Mouse (Mus musculus) cerebellum, adult 2 months (tissue): ENCODE data around the gene Pde3a.

Experiments
- CTCF ChIP-seq: fragments of 200-500 bp; IDR thresholded peaks from 2 replicates; pipeline ENCODE4 v1.5.1; 2011; ENCODE audit warnings: low read depth, mild to moderate bottlenecking, control low read depth, low read length, moderate library complexity, borderline replicate concordance; ENCODE audit not compliant: insufficient read depth
- POLR2A ChIP-seq: fragments of 200-500 bp; IDR thresholded peaks from 2 replicates; pipeline ENCODE4 v1.6.1; 2011; ENCODE audit warnings: low read length, control low read depth, borderline replicate concordance; ENCODE audit not compliant: insufficient read depth

DNA sequence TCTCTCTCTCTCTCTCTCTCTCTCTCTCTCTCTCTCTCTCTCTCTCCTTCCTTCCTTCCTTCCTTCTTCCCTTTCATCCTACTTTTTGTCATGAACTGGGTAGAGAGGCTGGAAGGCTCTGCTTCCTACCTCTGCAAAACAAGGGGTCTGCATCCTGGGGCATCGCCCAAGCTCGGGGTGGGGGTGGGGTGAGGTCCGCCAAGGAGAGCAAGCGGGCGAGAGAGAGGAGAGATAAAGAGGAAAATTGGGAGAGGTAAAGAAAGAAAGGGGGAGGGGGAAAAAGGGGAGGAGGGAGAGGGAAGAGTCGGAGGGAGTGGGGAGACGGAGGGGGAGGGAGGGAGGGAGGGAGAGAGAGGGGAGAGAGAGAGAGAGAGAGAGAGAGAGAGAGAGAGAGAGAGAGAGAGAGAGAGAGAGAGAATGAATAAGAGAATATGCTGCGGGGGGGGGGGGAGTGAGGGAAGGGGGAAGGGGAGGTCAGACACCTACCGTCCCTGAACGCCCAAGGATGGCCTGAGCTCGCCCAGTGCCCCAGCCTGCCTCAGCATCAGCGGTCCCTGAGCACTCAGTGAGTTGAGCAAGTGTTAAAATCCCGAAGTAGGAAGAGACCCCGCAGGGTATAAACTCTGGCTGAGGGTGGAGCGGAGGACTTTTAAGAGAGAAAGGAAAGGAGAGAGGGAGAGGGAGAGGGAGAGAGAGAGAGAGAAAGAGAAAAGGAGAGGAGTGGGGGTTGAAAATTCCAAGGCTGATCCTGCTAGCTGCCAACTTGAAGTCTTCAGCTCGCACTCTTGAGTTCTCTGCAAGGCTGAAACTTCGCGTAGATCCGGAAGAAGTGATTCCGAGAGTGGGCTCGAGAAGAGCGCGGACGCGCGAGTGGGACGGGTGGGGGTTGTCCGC lies at the start of gene Pde3a:
- TF ChIP-seq CTCF (no peak), POLR2A (no peak)
